Mouse (Mus musculus) thymus, adult 2 months (tissue): Measurements from ENCODE around the gene Ubox5. TPM values are rescaled to one million over a fixed set of nuclear protein-coding genes. Genes with fewer than 3 reads are reported as not detected.
A peak's percentile ranks its signal among the peaks of the same experiment; 100 is the strongest.
"Not testable (repeated sequence)": the region's sequence is repeated elsewhere in the genome, so short reads cannot be mapped to it uniquely, and the experiment has no call there.

Source experiments
- DNase-seq: peaks from one replicate; pipeline ENCODE4 v3.0.0; 2021
- H3K27ac ChIP-seq: fragments of 200-500 bp; 2 replicates; pipeline ENCODE4 v1.5.1; 2012; ENCODE audit warnings: low read length, control low read depth; ENCODE audit not compliant: control insufficient read depth, insufficient read depth
- H3K27me3 ChIP-seq: fragments of 200-500 bp; 2 replicates; pipeline ENCODE4 v1.6.1; 2012; ENCODE audit warnings: mild to moderate bottlenecking, low read length, moderate library complexity, mixed read lengths; ENCODE audit not compliant: control insufficient read depth, insufficient read depth
- H3K36me3 ChIP-seq: fragments of 200-500 bp; 2 replicates; pipeline ENCODE4 v1.6.1; 2012; ENCODE audit warnings: mild to moderate bottlenecking, low read length, moderate library complexity; ENCODE audit not compliant: control insufficient read depth, insufficient read depth
- H3K4me1 ChIP-seq: fragments of 200-500 bp; replicated peaks from 2 replicates; pipeline ENCODE4 v1.6.1; 2012; ENCODE audit warnings: low read length; ENCODE audit not compliant: control insufficient read depth, insufficient read depth
- H3K4me3 ChIP-seq: fragments of 200-500 bp; 2 replicates; pipeline ENCODE4 v1.5.1; 2012; ENCODE audit warnings: mild to moderate bottlenecking, low read length, control low read depth, moderate library complexity; ENCODE audit not compliant: control insufficient read depth, insufficient read depth
- CTCF ChIP-seq: fragments of 200-500 bp; IDR thresholded peaks from 2 replicates; pipeline ENCODE4 v1.5.1; 2012; ENCODE audit warnings: mild to moderate bottlenecking, control low read depth, low read length, moderate library complexity, borderline replicate concordance; ENCODE audit not compliant: control insufficient read depth, poor library complexity, insufficient read depth; ENCODE audit errors: extremely low read depth
- POLR2A ChIP-seq: fragments of 200-500 bp; IDR thresholded peaks from 2 replicates; pipeline ENCODE4 v1.6.1; 2012; ENCODE audit warnings: mild to moderate bottlenecking, low read length, control low read depth, moderate library complexity; ENCODE audit not compliant: control insufficient read depth, poor library complexity, insufficient read depth; ENCODE audit errors: extremely low read depth
- WGBS: fragments of 180-500 bp; shearing (Covaris S2); methylation state at CpG from one replicate; pipeline ENCODE4 v1.1.7; 2018; 5-methylcytosine and 5-hydroxymethylcytosine counted together
- polyA plus RNA-seq: library from polyadenylated mRNA; depleted of rRNA; stranded (reverse); fragments of >200 nt; gene quantifications from 2 replicates; pipeline ENCODE4 v1.2.3, GENCODE M21; 2012

Ubox5 gene
- polyA plus RNA-seq, 1 experiment, result 10.7 TPM

DNA sequence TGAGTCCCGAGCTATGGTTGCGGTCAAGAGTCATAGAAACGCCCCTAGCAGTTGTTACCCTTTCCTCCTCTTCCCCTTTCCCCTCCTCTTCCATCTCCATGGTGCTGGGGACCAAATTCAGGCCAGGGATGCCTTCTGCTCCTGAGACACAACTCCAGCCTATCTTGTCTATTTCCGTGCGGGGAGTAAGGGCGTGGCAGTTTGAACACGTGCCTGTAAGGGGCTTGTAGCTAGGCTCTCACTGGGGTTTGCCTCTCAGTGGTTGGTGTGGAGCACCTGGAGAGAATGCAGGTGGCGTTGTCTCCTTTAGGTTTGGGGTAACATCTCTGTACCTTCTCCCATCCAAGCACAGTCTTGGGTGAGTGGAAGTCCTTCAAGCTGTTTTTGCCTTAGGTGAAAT is 50.0 kb downstream of the Ubox5 start:
- no peak for DNase-seq
- Histone ChIP-seq H3K27me3 (peaks cover 20% of the 10 kb centered on the region; the same call in 1 of the 2 replicates), H3K4me1 (peaks cover 4% of the 10 kb centered on the region; the same call in 1 of the 2 replicates)

GRCm38 (mm10) chr2:130578148-130578547 is 51.7 kb downstream of the Ubox5 start:
- H3K27ac ChIP-seq, result no peak overlapping the region
- H3K4me1 ChIP-seq, result peaks cover 4% of the 10 kb centered on the region; the same call in 1 of the 2 replicates
- peak; percentile 77 for DNase-seq
- 13% methylated on average over 11 of the region's 11 CpGs for whole genome bisulfite sequencing
- peaks cover 20% of the 10 kb centered on the region; the same call in 1 of the 2 replicates for H3K27me3 ChIP-seq
- TF ChIP-seq POLR2A (no peak), CTCF (peak; percentile 73; the same call in 1 of the 2 replicates)
- no peak overlapping the region for H3K4me3 ChIP-seq
- no peaks in the 10 kb centered on the region for H3K36me3 ChIP-seq

More for the DNA sequence above, 50.0 kb downstream of the Ubox5 start:
- H3K4me3 ChIP-seq, result no peak overlapping the region
- H3K36me3 ChIP-seq, result no peaks in the 10 kb centered on the region
- TF ChIP-seq CTCF (no peak), POLR2A (no peak)
- WGBS, result 7% methylated on average over 8 of the region's 8 CpGs
- no peak overlapping the region for H3K27ac ChIP-seq

DNA sequence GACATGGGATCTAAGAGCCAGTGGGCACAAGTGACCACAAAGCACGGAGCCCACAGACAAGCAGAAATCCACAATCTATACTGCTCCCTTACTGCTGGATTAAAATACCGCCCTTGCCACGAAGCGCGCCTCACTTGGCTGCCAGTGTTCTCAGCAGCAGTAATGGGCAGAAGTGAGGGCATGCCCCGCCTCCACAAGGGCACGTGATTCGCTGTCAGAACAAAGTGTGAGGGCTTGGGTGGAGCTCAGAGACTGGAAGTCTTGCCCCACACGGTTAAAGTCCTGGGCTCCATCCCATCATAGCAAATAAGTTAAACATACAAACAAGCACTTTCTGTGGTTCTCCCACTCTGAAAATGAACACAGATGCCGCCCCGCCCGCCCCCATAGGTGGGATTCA is 52.2 kb downstream of the Ubox5 start:
- H3K27me3 ChIP-seq, result peaks cover 20% of the 10 kb centered on the region; the same call in 1 of the 2 replicates
- H3K27ac ChIP-seq, result no peak overlapping the region
- no peak for TF ChIP-seq CTCF
- TF ChIP-seq POLR2A, result no peak
- peaks cover 4% of the 10 kb centered on the region; the same call in 1 of the 2 replicates for H3K4me1 ChIP-seq
- no peaks in the 10 kb centered on the region for H3K36me3 ChIP-seq
- DNase-seq, result peak; percentile 62
- WGBS, result 8% methylated on average over 12 of the region's 12 CpGs
- H3K4me3 ChIP-seq, result no peak overlapping the region

DNA sequence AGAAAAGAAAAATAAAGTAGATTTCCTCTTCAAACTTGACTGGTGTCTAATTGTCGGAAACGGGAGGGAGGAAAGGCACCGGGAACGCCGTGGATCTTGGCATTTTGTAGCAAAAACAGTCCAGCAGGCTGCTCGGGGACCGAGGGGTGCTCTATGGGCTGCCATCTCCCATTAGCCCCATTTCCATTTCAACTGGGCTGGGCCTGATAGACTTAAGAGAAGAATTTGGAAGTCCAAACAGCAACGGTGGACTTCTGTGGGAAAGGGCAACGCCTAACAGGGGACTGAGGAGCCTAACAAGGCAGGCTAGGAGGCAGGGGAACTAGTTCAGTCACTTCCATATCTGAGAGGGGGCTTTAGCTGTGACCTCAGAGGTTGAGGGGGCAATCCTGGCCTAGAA is 52.8 kb downstream of the Ubox5 start:
- Histone ChIP-seq H3K27me3 (peaks cover 20% of the 10 kb centered on the region; the same call in 1 of the 2 replicates), H3K4me1 (peaks cover 4% of the 10 kb centered on the region; the same call in 1 of the 2 replicates), H3K36me3 (no peaks in the 10 kb centered on the region), H3K4me3 (no peak overlapping the region), H3K27ac (no peak overlapping the region)
- TF ChIP-seq CTCF, result no peak
- TF ChIP-seq POLR2A, result no peak
- WGBS, result 21% methylated on average over 9 of the region's 9 CpGs
- no peak for DNase-seq

GRCm38 (mm10) chr2:130576564-130576963 is 53.3 kb downstream of the Ubox5 start:
- not testable (repeated sequence) for DNase-seq
- H3K27me3 ChIP-seq, result peaks cover 20% of the 10 kb centered on the region; the same call in 1 of the 2 replicates

GRCm38 (mm10) chr2:130575873-130576272 is 54.0 kb downstream of the Ubox5 start, which contains the start of gene Oxt:
Gene Oxt, plus strand, starts transcription at chr2:130576173.
- H3K27me3 ChIP-seq, result peaks cover 16% of the 10 kb centered on the region; the same call in 1 of the 2 replicates
- H3K4me3 ChIP-seq, result no peak within 1 kb of the TSS
- WGBS, result 88% methylated on average over 9 of the region's 9 CpGs
- H3K27ac ChIP-seq, result no peak within 1 kb of the TSS
- H3K4me1 ChIP-seq, result peaks cover 4% of the 10 kb centered on the region; the same call in 1 of the 2 replicates
- no peaks in the 10 kb centered on the region for H3K36me3 ChIP-seq
- TF ChIP-seq POLR2A (no peak), CTCF (no peak)
- DNase-seq, result no peak

More at GRCm38 (mm10) chr2:130576564-130576963, 53.3 kb downstream of the Ubox5 start:
- H3K4me1 ChIP-seq, H3K36me3 ChIP-seq, H3K4me3 ChIP-seq, H3K27ac ChIP-seq: not testable (repeated sequence)
- 8% methylated on average over 32 of the region's 32 CpGs for whole genome bisulfite sequencing

- DNase-seq, result no peak
- H3K4me3 ChIP-seq, result no peak overlapping the region
- H3K27me3 ChIP-seq, result peaks cover 16% of the 10 kb centered on the region; the same call in 1 of the 2 replicates
- H3K27ac ChIP-seq, result no peak overlapping the region
- TF ChIP-seq CTCF, result no peak
- TF ChIP-seq POLR2A, result no peak
- no peaks in the 10 kb centered on the region for H3K36me3 ChIP-seq
- 93% methylated on average over 5 of the region's 5 CpGs for WGBS
- H3K4me1 ChIP-seq, result peaks cover 4% of the 10 kb centered on the region; the same call in 1 of the 2 replicates
These were observed 54.9 kb downstream of the Ubox5 start for GRCm38 (mm10) chr2:130574960-130575359.
